Comparison of ENCODE assay signal across 8 mouse cellular contexts in genomic region chr9:52287246-52287651, GRCm38 (mm10).
DNase-seq lines count a peak whose midpoint lies in the region; ATAC-seq and TF ChIP-seq lines count a peak whose summit lies in the region.

No protein-coding gene starts in this region.

- H3K9me3 ChIP-seq in heart, embryonic 10.5 days = no peaks in the 10 kb centered on the region
- no peaks in the 10 kb centered on the region for H3K9me3 ChIP-seq in kidney, embryonic 14.5 days (ENCODE audit: control insufficient read depth, low read length)
- no peaks in the 10 kb centered on the region for H3K9me3 ChIP-seq in midbrain, postnatal 0 days (ENCODE audit: low read length)
- no peaks in the 10 kb centered on the region for H3K9me3 ChIP-seq in stomach, embryonic 14.5 days (ENCODE audit: control insufficient read depth, low read depth, low read length)

- H3K4me1 ChIP-seq in heart, embryonic 10.5 days = peaks cover 16% of the 10 kb centered on the region
- H3K4me1 ChIP-seq in kidney, embryonic 14.5 days (ENCODE audit: control insufficient read depth, insufficient read depth, low read length) = no peaks in the 10 kb centered on the region
- no peaks in the 10 kb centered on the region for H3K4me1 ChIP-seq in liver, adult 2 months (ENCODE audit: control insufficient read depth, insufficient read depth, low read length)
- no peaks in the 10 kb centered on the region for H3K4me1 ChIP-seq in midbrain, postnatal 0 days (ENCODE audit: insufficient read depth, low read length)
- H3K4me1 ChIP-seq in stomach, embryonic 14.5 days (ENCODE audit: control insufficient read depth, insufficient read depth, low read length) = no peaks in the 10 kb centered on the region

- DNase-seq in B cell, adult 2 months = peak; percentile 80 to 81
- DNase-seq in adipocyte (ENCODE audit: low spot score) = peak; percentile 78
- peak; percentile 80 for DNase-seq in embryo, embryonic 11 days
- DNase-seq in heart, embryonic 10.5 days (ENCODE audit: low spot score) = no peak
- DNase-seq in liver, adult 2 months (ENCODE audit: extremely low read depth, low read depth, low spot score) = peak; percentile 63
- DNase-seq in midbrain, postnatal 0 days (ENCODE audit: low spot score) = peak; percentile 74

- H3K4me2 ChIP-seq in kidney, embryonic 14.5 days (replicated peaks; ENCODE audit: low read depth, low read length) = peak overlapping the region; percentile 52
- peak overlapping the region; percentile 52 for H3K4me2 ChIP-seq in midbrain, postnatal 0 days (ENCODE audit: low read depth, low read length, poor library complexity, severe bottlenecking)
- peak overlapping the region; percentile 41 for H3K4me2 ChIP-seq in stomach, embryonic 14.5 days (replicated peaks; ENCODE audit: low read depth, low read length)

- no peak for TF ChIP-seq POLR2A in liver, adult 2 months (IDR thresholded peaks at IDR 0.05; ENCODE audit: extremely low read depth, insufficient read depth, low read length)

- TF ChIP-seq CTCF in liver, adult 2 months (IDR thresholded peaks at IDR 0.05; ENCODE audit: low read depth, low read length) = peak; percentile 47; the same call in 1 of the 2 replicates
- peak; percentile 92 for TF ChIP-seq CTCF in midbrain, postnatal 0 days (IDR thresholded peaks at IDR 0.05)

- no peaks in the 10 kb centered on the region for H3K36me3 ChIP-seq in heart, embryonic 10.5 days
- no peaks in the 10 kb centered on the region for H3K36me3 ChIP-seq in kidney, embryonic 14.5 days (ENCODE audit: control insufficient read depth, insufficient read depth, low read length)
- no peaks in the 10 kb centered on the region for H3K36me3 ChIP-seq in liver, adult 2 months (ENCODE audit: control insufficient read depth, insufficient read depth, low read length)
- no peaks in the 10 kb centered on the region for H3K36me3 ChIP-seq in midbrain, postnatal 0 days (ENCODE audit: insufficient read depth, low read length)
- no peaks in the 10 kb centered on the region for H3K36me3 ChIP-seq in stomach, embryonic 14.5 days (ENCODE audit: control insufficient read depth, insufficient read depth, low read length)

- 0 out of 2 replicates have a peak overlapping the region, but pooled peaks have one; percentile 23 for H3K9ac ChIP-seq in kidney, embryonic 14.5 days (ENCODE audit: low read depth, low read length)
- peak overlapping the region; percentile 31; the same call in 1 of the 2 replicates for H3K9ac ChIP-seq in liver, adult 2 months (ENCODE audit: low read depth, low read length)
- H3K9ac ChIP-seq in midbrain, postnatal 0 days (replicated peaks; ENCODE audit: low read length, poor library complexity, severe bottlenecking) = no peak overlapping the region
- no peak overlapping the region for H3K9ac ChIP-seq in stomach, embryonic 14.5 days (replicated peaks; ENCODE audit: low read depth, low read length)

- H3K27me3 ChIP-seq in heart, embryonic 10.5 days (ENCODE audit: insufficient read depth, poor library complexity, severe bottlenecking) = no peaks in the 10 kb centered on the region
- no peaks in the 10 kb centered on the region for H3K27me3 ChIP-seq in kidney, embryonic 14.5 days (ENCODE audit: control insufficient read depth, insufficient read depth, low read length)
- H3K27me3 ChIP-seq in liver, adult 2 months (ENCODE audit: control insufficient read depth, insufficient read depth, low read length) = no peaks in the 10 kb centered on the region
- H3K27me3 ChIP-seq in midbrain, postnatal 0 days (ENCODE audit: insufficient read depth, low read length) = no peaks in the 10 kb centered on the region
- no peaks in the 10 kb centered on the region for H3K27me3 ChIP-seq in stomach, embryonic 14.5 days (ENCODE audit: control insufficient read depth, insufficient read depth, low read length)

- 4% methylated on average over 10 of the region's 10 CpGs for WGBS in heart, embryonic 10.5 days
- WGBS in kidney, embryonic 14.5 days = 6% methylated on average over 10 of the region's 10 CpGs
- WGBS in liver, adult 2 months = 4% methylated on average over 10 of the region's 10 CpGs
- WGBS in midbrain, postnatal 0 days = 5% methylated on average over 10 of the region's 10 CpGs
- WGBS in stomach, embryonic 14.5 days = 6% methylated on average over 10 of the region's 10 CpGs

- H3K4me3 ChIP-seq in heart, embryonic 10.5 days = peak overlapping the region; percentile 54
- H3K4me3 ChIP-seq in kidney, embryonic 14.5 days (ENCODE audit: low read length) = peak overlapping the region; percentile 35
- no peak overlapping the region for H3K4me3 ChIP-seq in liver, adult 2 months (ENCODE audit: insufficient read depth, low read depth, low read length)
- peak overlapping the region; percentile 28 for H3K4me3 ChIP-seq in midbrain, postnatal 0 days (ENCODE audit: low read depth, low read length)
- H3K4me3 ChIP-seq in stomach, embryonic 14.5 days (ENCODE audit: low read depth, low read length) = peak overlapping the region; percentile 18; the same call in 1 of the 2 replicates

- ATAC-seq in kidney, embryonic 14.5 days (ENCODE audit: low FRiP score, low TSS enrichment) = no peak
- ATAC-seq in midbrain, postnatal 0 days (ENCODE audit: low FRiP score) = no peak
- no peak; the same call in 1 of the 2 replicates for ATAC-seq in stomach, embryonic 14.5 days (ENCODE audit: insufficient number of reproducible peaks, insufficient read depth, low FRiP score, low read depth)

- peak overlapping the region; percentile 59; the same call in 1 of the 2 replicates for H3K27ac ChIP-seq in heart, embryonic 10.5 days
- no peak overlapping the region for H3K27ac ChIP-seq in kidney, embryonic 14.5 days (ENCODE audit: low read depth, low read length)
- no peak overlapping the region for H3K27ac ChIP-seq in liver, adult 2 months (replicated peaks; ENCODE audit: insufficient read depth, low read depth, low read length)
- no peak overlapping the region for H3K27ac ChIP-seq in midbrain, postnatal 0 days (ENCODE audit: low read depth, low read length)
- H3K27ac ChIP-seq in stomach, embryonic 14.5 days (ENCODE audit: low read length) = no peak overlapping the region

- H3K79me2 ChIP-seq in liver, adult 2 months (ENCODE audit: control insufficient read depth, insufficient read depth, low read length) = no peaks in the 10 kb centered on the region

Comparison
In these comparisons a context has a peak if more than half of its experiments do, and no peak if none do; other contexts are left out.
1. H3K9ac ChIP-seq: peak in kidney, embryonic 14.5 days (single experiment) and liver, adult 2 months (single experiment); none in midbrain, postnatal 0 days (single experiment) and stomach, embryonic 14.5 days (single experiment).
2. Peak in every context shown above with its lines, with median percentiles within 50 percentile points of each other: H3K4me2 ChIP-seq.